Mouse (Mus musculus) neural tube, embryonic 14.5 days (tissue): ENCODE measurements around the gene Etfbkmt. TPM values are rescaled to one million over a fixed set of nuclear protein-coding genes. Genes with fewer than 3 reads are reported as not detected.

ENCODE experiments used
- ATAC-seq: fragments of 200-750 bp; cut with Nextera tagmentation; 2 replicates; pipeline ENCODE4 v1.8.0; 2017; ENCODE audit warnings: low read depth, mild to moderate bottlenecking, moderate TSS enrichment, moderate library complexity
- H3K27ac ChIP-seq: fragments of 300-500 bp; sonication (generic); 2 replicates; pipeline ENCODE4 v1.5.1; 2014; ENCODE audit warnings: low read depth, mild to moderate bottlenecking, control low read depth, low read length, moderate library complexity, mixed read lengths
- H3K27me3 ChIP-seq: fragments of 300-500 bp; sonication (generic); 2 replicates; pipeline ENCODE4 v1.6.1; 2014; ENCODE audit warnings: low read length; ENCODE audit not compliant: control insufficient read depth, insufficient read depth
- H3K36me3 ChIP-seq: fragments of 300-500 bp; sonication (generic); 2 replicates; pipeline ENCODE4 v1.6.1; 2014; ENCODE audit warnings: low read length, mixed read lengths; ENCODE audit not compliant: control insufficient read depth, insufficient read depth
- H3K4me1 ChIP-seq: fragments of 300-500 bp; sonication (generic); 2 replicates; pipeline ENCODE4 v1.6.1; 2014; ENCODE audit warnings: low read length; ENCODE audit not compliant: control insufficient read depth, insufficient read depth
- H3K4me2 ChIP-seq: fragments of 300-500 bp; sonication (generic); 2 replicates; pipeline ENCODE4 v1.6.1; 2014; ENCODE audit warnings: mild to moderate bottlenecking, low read depth, low read length, control low read depth
- H3K4me3 ChIP-seq: fragments of 300-500 bp; sonication (generic); 2 replicates; pipeline ENCODE4 v1.5.1; 2014; ENCODE audit warnings: low read depth, low read length, control low read depth, mixed read lengths
- H3K9ac ChIP-seq: fragments of 300-500 bp; sonication (generic); replicated peaks from 2 replicates; pipeline ENCODE4 v1.6.1; 2014; ENCODE audit warnings: low read depth, mild to moderate bottlenecking, control low read depth, low read length, mixed read lengths
- H3K9me3 ChIP-seq: fragments of 300-500 bp; sonication (generic); 2 replicates; pipeline ENCODE4 v1.6.1; 2016; ENCODE audit warnings: low read length; ENCODE audit not compliant: control insufficient read depth
- WGBS: fragments of 180-500 bp; shearing (Covaris S2); extraction: QIAGEN DNeasy Blood & Tissue Kit; methylation state at CpG from one replicate; pipeline ENCODE4 v1.1.7; 2014; 5-methylcytosine and 5-hydroxymethylcytosine counted together
- polyA plus RNA-seq: library from polyadenylated mRNA; unstranded; fragments of >200 nt; fragmentation: Nextera tagmentation; extraction: Ambion mirVana; gene quantifications from 2 replicates; pipeline ENCODE4 v1.2.1, GENCODE M21; 2014

Gene Etfbkmt
- polyA plus RNA-seq, 1 experiment from 2014 or later, result 6.7 TPM

DNA sequence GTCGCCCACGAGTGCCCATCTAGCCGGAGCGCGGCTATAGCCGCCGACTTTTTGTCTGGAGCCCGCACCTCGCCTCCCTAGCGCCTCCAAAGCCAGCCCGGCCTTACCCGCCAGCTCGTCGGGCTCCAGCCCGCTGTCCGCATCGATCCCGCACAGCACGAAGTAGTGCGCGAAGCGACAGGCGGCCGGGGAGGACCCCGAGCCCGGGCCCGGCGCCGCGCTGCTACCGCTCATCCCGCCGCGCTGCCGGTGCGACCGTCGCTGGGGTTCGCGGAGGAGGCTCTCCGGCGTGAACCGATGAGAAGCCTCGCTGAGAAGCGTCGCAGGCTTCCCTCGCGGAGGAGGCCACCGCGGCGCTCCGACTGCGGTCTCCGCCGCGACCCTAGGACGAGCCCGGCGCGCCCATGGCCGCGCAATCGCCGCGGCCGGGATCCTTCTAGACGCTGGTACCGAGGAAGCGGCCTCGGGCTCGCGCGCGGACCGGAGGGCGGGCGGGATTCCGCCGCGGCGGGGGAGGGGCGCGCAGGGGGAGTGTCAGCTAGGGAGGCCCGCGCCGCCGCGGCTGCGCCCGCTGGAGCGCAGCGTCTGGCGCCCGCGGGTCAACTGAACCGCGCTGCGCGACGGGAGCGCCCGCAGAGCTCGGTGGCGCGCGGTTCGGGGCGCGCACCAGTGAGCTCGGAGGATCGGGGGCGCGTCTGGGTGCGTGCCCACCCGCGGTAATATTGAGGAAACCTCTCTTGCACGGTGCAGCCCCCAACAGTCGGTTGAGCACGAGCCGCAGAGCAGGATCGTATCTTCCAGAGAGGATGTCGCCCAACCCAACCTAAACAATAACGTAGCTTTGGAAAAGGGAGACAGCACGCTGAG is 38.3 kb upstream of the Etfbkmt start, which contains the start of gene Dennd5b:
Gene Dennd5b, minus strand, starts transcription at position 605 of the 867 bp plus-strand sequence.
- Histone ChIP-seq H3K9ac (peak within 1 kb of the TSS; percentile 97), H3K4me2 (peak within 1 kb of the TSS; percentile 60), H3K27ac (peak within 1 kb of the TSS; percentile 99), H3K4me3 (peak within 1 kb of the TSS; percentile 93), H3K4me1 (0 out of 2 replicates have a peak, but pooled peaks cover 8% of the 10 kb centered on the region), H3K36me3 (no peaks in the 10 kb centered on the region), H3K27me3 (no peaks in the 10 kb centered on the region), H3K9me3 (no peaks in the 10 kb centered on the region)
- under 1% methylated on average over 113 of the region's 124 CpGs for WGBS
- ATAC-seq, result peak; percentile 93

DNA sequence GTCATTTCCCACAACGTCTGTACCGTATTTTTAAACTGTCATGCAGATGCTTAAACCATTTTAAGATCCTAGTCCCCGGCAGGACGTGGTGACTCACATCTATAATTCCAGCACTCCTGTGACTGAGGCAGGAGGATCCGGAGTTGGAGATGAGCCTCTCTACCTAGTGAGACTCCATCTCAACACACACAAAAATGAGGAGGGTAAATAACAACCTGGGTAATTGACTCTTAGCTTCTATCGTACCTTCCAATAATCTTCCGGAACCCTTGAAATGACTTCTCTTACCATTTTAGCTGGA is 37.8 kb upstream of the Etfbkmt start:
- Histone ChIP-seq H3K27me3 (no peaks in the 10 kb centered on the region), H3K36me3 (no peaks in the 10 kb centered on the region), H3K4me3 (peak overlapping the region; percentile 93), H3K4me1 (0 out of 2 replicates have a peak, but pooled peaks cover 8% of the 10 kb centered on the region), H3K27ac (peak overlapping the region; percentile 99), H3K4me2 (peak overlapping the region; percentile 60), H3K9me3 (no peaks in the 10 kb centered on the region), H3K9ac (peak overlapping the region; percentile 97)
- ATAC-seq, result peak; percentile 50
- 8% methylated on average over 7 of the region's 7 CpGs for WGBS

- H3K36me3 ChIP-seq, result no peaks in the 10 kb centered on the region
- no peak for ATAC-seq
- H3K27me3 ChIP-seq, result no peaks in the 10 kb centered on the region
- H3K9me3 ChIP-seq, result no peaks in the 10 kb centered on the region
- H3K4me1 ChIP-seq, result 0 out of 2 replicates have a peak, but pooled peaks cover 8% of the 10 kb centered on the region
- 96% methylated on average over 1 of the region's 1 CpGs for WGBS
- H3K27ac ChIP-seq, result no peak overlapping the region
- no peak overlapping the region for H3K4me2 ChIP-seq
- H3K4me3 ChIP-seq, result no peak overlapping the region
- no peak overlapping the region for H3K9ac ChIP-seq
Measured at GRCm38 (mm10) chr6:149103451-149103850, 36.2 kb upstream of the Etfbkmt start.

GRCm38 (mm10) chr6:149107615-149108014 is 32.0 kb upstream of the Etfbkmt start:
- Histone ChIP-seq H3K27me3 (no peaks in the 10 kb centered on the region), H3K9ac (no peak overlapping the region), H3K4me2 (no peak overlapping the region), H3K36me3 (no peaks in the 10 kb centered on the region), H3K4me1 (no peaks in the 10 kb centered on the region), H3K27ac (no peak overlapping the region), H3K4me3 (no peak overlapping the region), H3K9me3 (no peaks in the 10 kb centered on the region)
- ATAC-seq, result no peak
- 88% methylated on average over 3 of the region's 3 CpGs for WGBS

DNA sequence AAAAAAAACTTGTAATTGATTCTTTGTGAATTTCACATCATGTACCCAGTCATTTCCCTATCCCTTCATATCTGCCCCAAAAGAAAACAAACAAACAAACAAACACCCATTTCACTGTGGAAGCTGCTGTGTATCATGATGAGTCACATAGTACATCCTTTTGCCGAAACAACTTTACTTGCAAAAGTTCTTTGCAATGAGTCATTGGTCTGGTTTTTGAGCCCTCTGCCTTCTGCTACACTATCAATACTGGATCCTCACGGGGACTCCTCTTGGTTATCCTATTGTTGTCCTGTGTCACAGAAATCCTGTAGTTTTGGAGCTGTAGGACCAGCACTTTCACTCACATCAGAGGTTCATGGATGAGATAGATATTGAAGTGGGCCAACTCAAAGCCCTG is 30.7 kb upstream of the Etfbkmt start:
- no peak overlapping the region for H3K4me3 ChIP-seq
- H3K4me2 ChIP-seq, result no peak overlapping the region
- WGBS, result 84% methylated on average over 2 of the region's 2 CpGs
- no peaks in the 10 kb centered on the region for H3K9me3 ChIP-seq
- no peaks in the 10 kb centered on the region for H3K4me1 ChIP-seq
- H3K36me3 ChIP-seq, result no peaks in the 10 kb centered on the region
- no peak overlapping the region for H3K9ac ChIP-seq
- no peaks in the 10 kb centered on the region for H3K27me3 ChIP-seq
- ATAC-seq, result no peak
- no peak overlapping the region for H3K27ac ChIP-seq

GRCm38 (mm10) chr6:149116992-149117391 is 22.7 kb upstream of the Etfbkmt start:
- Histone ChIP-seq H3K4me1 (no peaks in the 10 kb centered on the region), H3K9me3 (no peaks in the 10 kb centered on the region), H3K27me3 (no peaks in the 10 kb centered on the region), H3K4me2 (no peak overlapping the region), H3K9ac (no peak overlapping the region), H3K4me3 (no peak overlapping the region), H3K27ac (no peak overlapping the region), H3K36me3 (no peaks in the 10 kb centered on the region)
- ATAC-seq, result no peak

- no peaks in the 10 kb centered on the region for H3K9me3 ChIP-seq
- no peak overlapping the region for H3K27ac ChIP-seq
- no peak overlapping the region for H3K4me3 ChIP-seq
- 73% methylated on average over 2 of the region's 2 CpGs for WGBS
- no peak overlapping the region for H3K9ac ChIP-seq
- H3K36me3 ChIP-seq, result no peaks in the 10 kb centered on the region
- no peaks in the 10 kb centered on the region for H3K27me3 ChIP-seq
- ATAC-seq, result no peak
- H3K4me1 ChIP-seq, result no peaks in the 10 kb centered on the region
- no peak overlapping the region for H3K4me2 ChIP-seq
Measured at GRCm38 (mm10) chr6:149118935-149119334, 20.7 kb upstream of the Etfbkmt start.

DNA sequence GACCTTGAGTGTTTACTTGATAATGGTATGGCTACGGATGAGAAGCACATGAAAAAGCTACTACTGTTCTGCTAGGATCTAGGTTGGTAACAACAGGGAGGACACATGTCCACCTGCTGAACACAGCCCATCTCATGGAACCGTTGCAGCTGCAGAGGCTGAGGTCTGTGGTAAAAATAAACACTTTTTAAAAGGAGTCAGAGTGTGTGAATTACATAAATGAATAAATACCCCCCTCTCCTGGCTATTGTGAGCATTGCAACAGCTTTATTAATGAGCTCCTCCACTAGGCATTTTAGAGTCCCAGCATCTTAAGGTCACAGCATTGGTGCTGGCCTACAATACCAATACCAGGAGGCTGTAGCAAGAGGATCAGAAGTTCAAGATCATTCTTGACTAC is 19.8 kb upstream of the Etfbkmt start:
- Histone ChIP-seq H3K27ac (no peak overlapping the region), H3K36me3 (no peaks in the 10 kb centered on the region), H3K4me3 (no peak overlapping the region), H3K9ac (no peak overlapping the region), H3K4me2 (no peak overlapping the region), H3K9me3 (no peaks in the 10 kb centered on the region), H3K27me3 (no peaks in the 10 kb centered on the region), H3K4me1 (no peaks in the 10 kb centered on the region)
- 47% methylated on average over 2 of the region's 2 CpGs for WGBS
- peak; percentile 74 for ATAC-seq

DNA sequence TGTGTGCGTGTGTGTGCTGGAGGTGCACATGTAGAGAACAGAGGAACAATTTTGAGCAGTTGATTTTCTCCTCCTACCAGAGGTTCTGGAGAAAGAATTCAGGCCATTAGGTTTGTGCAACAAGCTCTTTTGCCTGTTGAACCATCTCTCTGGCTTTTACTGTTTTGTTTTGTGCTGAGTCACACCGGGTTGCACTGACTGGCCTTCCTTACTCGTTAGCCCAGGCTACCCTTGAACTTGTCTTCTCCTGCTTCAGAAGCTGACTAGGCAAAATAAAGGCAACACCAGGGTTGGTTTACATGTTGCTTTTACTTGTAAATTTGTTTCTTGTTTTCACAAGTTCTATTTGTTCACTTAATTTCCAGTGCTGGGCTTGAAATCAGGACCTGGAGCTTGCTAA is 16.6 kb upstream of the Etfbkmt start:
- Histone ChIP-seq H3K9me3 (no peaks in the 10 kb centered on the region), H3K36me3 (no peaks in the 10 kb centered on the region), H3K4me1 (no peaks in the 10 kb centered on the region), H3K4me3 (no peak overlapping the region), H3K9ac (no peak overlapping the region), H3K4me2 (no peak overlapping the region), H3K27me3 (no peaks in the 10 kb centered on the region), H3K27ac (no peak overlapping the region)
- 74% methylated on average over 3 of the region's 3 CpGs for WGBS
- no peak for ATAC-seq
